Mouse (Mus musculus) embryonic facial prominence, embryonic 11.5 days (tissue): ENCODE results near the gene Man2b1. TPM values are rescaled to one million over a fixed set of nuclear protein-coding genes. Genes with fewer than 3 reads are reported as not detected.
A peak's percentile ranks its signal among the peaks of the same experiment; 100 is the strongest.
"Not testable (repeated sequence)": the region's sequence is repeated elsewhere in the genome, so short reads cannot be mapped to it uniquely, and the experiment has no call there.

Source experiments
- ATAC-seq: fragments of 200-750 bp; cut with Nextera tagmentation; replicated peaks from 2 replicates; pipeline ENCODE4 v1.8.0; 2017; ENCODE audit warnings: low read depth; ENCODE audit not compliant: insufficient number of reproducible peaks, low FRiP score, low TSS enrichment
- DNase-seq: peaks from one replicate; pipeline ENCODE4 v3.0.0-alpha.2; 2015; ENCODE audit warnings: low spot score
- H3K27ac ChIP-seq: fragments of 300-500 bp; sonication (generic); replicated peaks from 2 replicates; pipeline ENCODE4 v1.5.1; 2014; ENCODE audit warnings: mild to moderate bottlenecking, low read depth, low read length, control low read depth
- H3K27me3 ChIP-seq: fragments of 300-500 bp; sonication (generic); 2 replicates; pipeline ENCODE4 v1.6.1; 2014; ENCODE audit warnings: mild to moderate bottlenecking, low read length, moderate library complexity, mixed read lengths; ENCODE audit not compliant: control insufficient read depth, insufficient read depth
- H3K36me3 ChIP-seq: fragments of 300-500 bp; sonication (generic); replicated peaks from 2 replicates; pipeline ENCODE4 v1.6.1; 2014; ENCODE audit warnings: low read depth, mild to moderate bottlenecking, low read length, moderate library complexity, mixed read lengths; ENCODE audit not compliant: control insufficient read depth, insufficient read depth
- H3K4me1 ChIP-seq: fragments of 300-500 bp; sonication (generic); 2 replicates; pipeline ENCODE4 v1.6.1; 2014; ENCODE audit warnings: low read length, mixed read lengths; ENCODE audit not compliant: control insufficient read depth, insufficient read depth
- H3K4me2 ChIP-seq: fragments of 300-500 bp; sonication (generic); 2 replicates; pipeline ENCODE4 v1.6.1; 2014; ENCODE audit warnings: low read depth, mild to moderate bottlenecking, control low read depth, low read length, moderate library complexity
- H3K4me3 ChIP-seq: fragments of 300-500 bp; sonication (generic); 2 replicates; pipeline ENCODE4 v1.5.1; 2014; ENCODE audit warnings: low read depth, low read length, control low read depth
- H3K9ac ChIP-seq: fragments of 300-500 bp; sonication (generic); replicated peaks from 2 replicates; pipeline ENCODE4 v1.6.1; 2014; ENCODE audit warnings: mild to moderate bottlenecking, control low read depth, low read length
- H3K9me3 ChIP-seq: fragments of 300-500 bp; sonication (generic); replicated peaks from 2 replicates; pipeline ENCODE4 v1.6.1; 2016; ENCODE audit warnings: mild to moderate bottlenecking, low read length, inconsistent platforms, mixed read lengths; ENCODE audit not compliant: control insufficient read depth
- WGBS: fragments of 180-500 bp; shearing (Covaris S2); extraction: QIAGEN DNeasy Blood & Tissue Kit; methylation state at CpG from one replicate; pipeline ENCODE4 v1.1.7; 2014; 5-methylcytosine and 5-hydroxymethylcytosine counted together
- polyA plus RNA-seq: library from polyadenylated mRNA; unstranded; fragments of >200 nt; fragmentation: Nextera tagmentation; extraction: Ambion mirVana; gene quantifications from 2 replicates; pipeline ENCODE4 v1.2.1, GENCODE M21; 2014

The Man2b1 gene
- polyA plus RNA-seq, 1 experiment from 2014 or later = 19.5 TPM

DNA sequence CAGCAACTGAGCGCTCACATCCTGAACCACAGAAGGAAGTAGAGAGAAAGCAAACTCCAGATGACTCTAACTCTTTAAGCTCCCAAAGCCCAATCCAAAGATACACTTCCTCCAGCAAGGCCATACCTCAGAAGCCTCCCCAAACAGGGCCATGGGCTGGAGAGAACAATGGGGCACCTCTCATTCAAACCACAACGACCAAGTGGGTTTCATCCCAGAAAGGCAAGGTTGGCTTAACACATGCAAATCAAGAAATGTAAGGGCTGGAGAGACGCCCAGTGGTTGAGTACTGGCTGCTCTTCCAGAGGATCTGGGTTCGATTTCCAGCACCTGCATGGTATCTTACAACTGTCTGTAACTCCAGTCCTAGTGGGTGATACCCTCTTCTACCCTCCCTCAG is 32.4 kb downstream of the Man2b1 start:
- WGBS = 74% methylated on average over 4 of the region's 4 CpGs

DNA sequence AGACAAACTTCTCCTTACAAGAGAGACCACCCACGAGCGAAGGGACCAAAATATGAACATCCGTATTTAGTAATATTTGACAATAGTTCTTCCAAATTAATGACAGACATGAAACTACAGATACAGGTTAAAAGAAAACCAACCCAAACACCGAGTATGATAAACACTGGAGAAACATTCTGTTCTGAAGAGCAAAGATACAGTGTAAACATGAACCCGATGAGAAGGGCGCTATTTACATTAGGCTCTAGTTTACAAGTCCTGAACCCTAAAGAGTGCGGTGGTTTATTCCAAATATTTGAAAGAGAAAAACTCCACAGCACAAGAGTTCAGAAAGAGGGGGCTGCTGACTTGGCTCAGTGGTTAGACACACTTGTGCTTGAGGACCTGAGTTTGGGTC is 33.9 kb downstream of the Man2b1 start:
- Histone ChIP-seq H3K27me3 (no peaks in the 10 kb centered on the region), H3K4me2 (no peak overlapping the region), H3K9ac (no peak overlapping the region), H3K27ac (no peak overlapping the region), H3K4me3 (no peak overlapping the region), H3K9me3 (no peaks in the 10 kb centered on the region), H3K4me1 (no peaks in the 10 kb centered on the region), H3K36me3 (no peaks in the 10 kb centered on the region)
- DNase-seq (no peak), ATAC-seq (no peak)
- 89% methylated on average over 7 of the region's 7 CpGs for WGBS

More for the DNA sequence above, 32.4 kb downstream of the Man2b1 start:
- Histone ChIP-seq H3K9me3 (no peaks in the 10 kb centered on the region), H3K27me3 (no peaks in the 10 kb centered on the region), H3K27ac (no peak overlapping the region), H3K4me2 (no peak overlapping the region), H3K36me3 (no peaks in the 10 kb centered on the region; the same call in 1 of the 2 replicates), H3K4me1 (no peaks in the 10 kb centered on the region), H3K9ac (no peak overlapping the region), H3K4me3 (no peak overlapping the region)
- ATAC-seq (no peak), DNase-seq (no peak)

DNA sequence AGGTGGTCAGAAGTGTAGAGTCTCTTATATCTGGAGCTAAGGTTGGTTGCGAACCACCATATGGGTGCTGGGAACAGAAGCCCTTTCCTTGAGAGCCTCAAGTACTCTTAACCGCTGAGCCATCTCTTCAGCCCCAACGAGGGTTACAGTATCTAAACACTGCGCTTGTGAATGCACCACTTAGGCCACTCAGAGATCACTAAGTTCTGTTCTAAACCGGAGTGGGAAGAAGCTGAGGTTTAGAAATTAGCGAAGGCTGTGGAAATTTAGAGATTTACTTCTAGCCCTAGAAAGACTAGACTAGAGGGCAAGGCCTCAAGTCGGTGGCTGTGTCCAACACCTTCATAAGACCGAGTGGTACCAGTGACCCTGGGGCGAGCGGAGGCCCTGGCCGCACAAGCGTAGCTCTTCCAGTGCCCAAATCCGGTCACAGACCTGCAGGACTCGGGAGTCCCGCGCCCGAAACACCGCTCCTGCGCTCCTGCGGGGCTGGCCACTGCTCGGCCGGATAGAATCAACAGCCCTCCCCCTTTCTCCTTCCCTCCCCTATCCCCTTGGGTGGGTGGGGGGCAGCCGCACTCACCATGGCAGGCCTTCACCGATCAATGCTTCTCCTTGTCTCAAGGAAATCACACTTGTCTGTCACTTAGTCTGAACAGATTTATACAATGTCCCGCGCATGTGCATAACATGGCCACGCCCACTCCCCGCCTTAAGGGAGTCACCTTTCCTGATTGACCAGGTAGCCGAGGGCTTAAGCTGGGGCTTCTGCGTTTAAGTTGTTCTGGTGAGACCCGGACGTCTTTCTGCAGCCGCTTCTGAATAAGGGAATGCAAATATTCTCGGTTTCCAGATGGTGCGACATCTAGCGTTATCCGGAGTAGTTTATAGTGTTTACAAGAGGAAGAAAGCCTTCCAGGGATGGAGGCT is 36.2 kb downstream of the Man2b1 start:
- 6% methylated on average over 37 of the region's 37 CpGs for WGBS
- DNase-seq (peak; percentile 93), ATAC-seq (peak; percentile 87)
- Histone ChIP-seq H3K27ac (no peak overlapping the region), H3K27me3 (no peaks in the 10 kb centered on the region), H3K4me3 (peak overlapping the region; percentile 38), H3K4me1 (no peaks in the 10 kb centered on the region), H3K9ac (peak overlapping the region; percentile 63), H3K9me3 (no peaks in the 10 kb centered on the region), H3K36me3 (no peaks in the 10 kb centered on the region), H3K4me2 (peak overlapping the region; percentile 61)

DNA sequence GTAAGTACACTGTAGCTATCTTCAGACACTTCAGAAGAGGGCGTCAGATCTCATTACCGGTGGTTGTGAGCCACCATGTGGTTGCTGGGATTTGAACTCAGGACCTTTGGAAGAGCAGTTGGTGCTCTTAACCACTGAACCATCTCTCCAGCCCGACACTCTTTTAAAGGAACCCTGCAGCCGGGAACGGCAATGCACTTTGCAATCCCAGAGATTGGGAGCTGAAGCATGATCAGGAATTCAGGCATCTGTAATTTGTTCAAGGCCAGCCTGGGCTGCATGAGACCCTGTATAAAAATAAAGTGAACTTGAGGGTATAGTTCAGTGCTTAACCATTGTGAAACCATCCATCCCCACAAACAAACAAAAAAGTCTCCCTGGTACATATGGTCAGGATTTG is 37.2 kb downstream of the Man2b1 start:
- H3K4me2 ChIP-seq, H3K9me3 ChIP-seq, H3K27me3 ChIP-seq, H3K4me1 ChIP-seq, H3K27ac ChIP-seq, ATAC-seq, H3K4me3 ChIP-seq, H3K36me3 ChIP-seq, H3K9ac ChIP-seq, DNase-seq: not testable (repeated sequence)
- 86% methylated on average over 5 of the region's 5 CpGs for WGBS

DNA sequence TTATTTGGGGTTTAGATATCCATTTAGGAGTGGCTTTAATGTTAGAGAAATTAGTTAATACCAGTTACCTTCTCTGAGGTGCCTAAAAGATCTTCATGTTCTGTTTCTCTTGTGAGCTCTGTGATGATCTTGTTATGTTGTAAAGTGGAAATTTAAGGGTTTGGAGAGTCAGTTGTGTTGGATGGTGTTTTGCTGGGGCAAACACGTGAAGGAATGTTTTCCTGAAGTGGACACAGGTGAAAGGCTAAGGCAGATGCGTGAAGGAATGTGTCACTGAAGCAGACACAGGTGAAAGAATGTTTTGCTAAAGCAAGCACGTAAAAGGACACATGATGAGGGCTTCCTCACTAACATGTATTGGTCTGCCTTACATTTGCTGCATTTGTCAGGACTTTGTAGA is 39.9 kb downstream of the Man2b1 start, which contains the start of gene Zfp791:
Gene Zfp791, minus strand, starts transcription at position 101 of the 400 bp plus-strand sequence.
- Histone ChIP-seq H3K4me3 (no peak within 1 kb of the TSS), H3K27me3 (no peaks in the 10 kb centered on the region), H3K36me3 (no peaks in the 10 kb centered on the region), H3K27ac (no peak within 1 kb of the TSS), H3K9me3 (no peaks in the 10 kb centered on the region), H3K9ac (no peak within 1 kb of the TSS), H3K4me1 (no peaks in the 10 kb centered on the region), H3K4me2 (no peak within 1 kb of the TSS)
- DNase-seq (no peak), ATAC-seq (no peak)
- 80% methylated on average over 3 of the region's 3 CpGs for WGBS

DNA sequence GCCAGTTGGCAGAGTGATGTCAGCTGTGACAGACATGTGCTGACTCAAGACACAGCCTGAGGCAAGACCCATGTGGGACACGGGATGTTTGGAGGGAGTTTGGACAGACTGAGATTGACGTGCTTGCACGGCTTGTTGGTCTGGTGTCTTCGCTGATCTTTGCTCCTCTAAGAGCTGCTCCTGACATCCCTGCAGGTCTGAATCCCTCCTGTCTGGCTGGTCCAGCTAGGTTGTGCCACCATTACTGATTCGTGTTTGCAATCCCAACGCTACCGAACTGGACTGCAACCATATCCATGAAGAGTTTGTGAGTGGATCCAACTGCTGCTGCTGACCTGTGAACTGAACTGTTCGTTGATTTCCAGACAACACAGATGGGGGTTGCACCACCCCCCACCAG is 40.6 kb downstream of the Man2b1 start:
- WGBS = 89% methylated on average over 8 of the region's 8 CpGs

DNA sequence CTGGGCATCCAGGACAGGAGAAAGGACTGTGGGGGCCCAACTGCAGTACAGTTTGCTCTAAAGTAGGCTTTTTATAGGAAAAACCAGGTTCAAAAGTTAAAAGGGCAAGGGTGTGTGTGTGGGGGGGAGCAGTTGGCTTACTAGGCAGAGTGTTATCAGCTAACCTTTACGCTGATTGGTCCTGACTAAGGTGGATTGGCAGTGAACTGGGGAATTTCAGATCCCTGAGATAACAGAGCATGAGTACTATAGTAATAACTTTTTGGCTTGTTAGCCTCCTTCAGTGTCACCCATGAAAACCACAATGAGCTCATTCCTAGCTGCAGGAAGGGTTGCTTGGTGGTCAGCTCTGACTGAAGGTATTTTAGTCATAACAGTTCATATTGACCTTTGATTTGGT is 49.3 kb downstream of the Man2b1 start:
- Histone ChIP-seq H3K4me3 (no peak overlapping the region), H3K4me1 (no peaks in the 10 kb centered on the region), H3K27me3 (peaks cover 5% of the 10 kb centered on the region; the same call in 1 of the 2 replicates), H3K9me3 (no peaks in the 10 kb centered on the region), H3K4me2 (no peak overlapping the region), H3K36me3 (no peaks in the 10 kb centered on the region), H3K27ac (no peak overlapping the region), H3K9ac (no peak overlapping the region)
- whole genome bisulfite sequencing = 94% methylated on average over 1 of the region's 1 CpGs
- DNase-seq (no peak), ATAC-seq (no peak)

More for the DNA sequence above, 40.6 kb downstream of the Man2b1 start:
- DNase-seq (no peak), ATAC-seq (no peak)
- Histone ChIP-seq H3K27ac (no peak overlapping the region), H3K9me3 (no peaks in the 10 kb centered on the region), H3K36me3 (no peaks in the 10 kb centered on the region), H3K4me1 (no peaks in the 10 kb centered on the region), H3K9ac (no peak overlapping the region), H3K4me2 (no peak overlapping the region), H3K4me3 (no peak overlapping the region), H3K27me3 (no peaks in the 10 kb centered on the region)

DNA sequence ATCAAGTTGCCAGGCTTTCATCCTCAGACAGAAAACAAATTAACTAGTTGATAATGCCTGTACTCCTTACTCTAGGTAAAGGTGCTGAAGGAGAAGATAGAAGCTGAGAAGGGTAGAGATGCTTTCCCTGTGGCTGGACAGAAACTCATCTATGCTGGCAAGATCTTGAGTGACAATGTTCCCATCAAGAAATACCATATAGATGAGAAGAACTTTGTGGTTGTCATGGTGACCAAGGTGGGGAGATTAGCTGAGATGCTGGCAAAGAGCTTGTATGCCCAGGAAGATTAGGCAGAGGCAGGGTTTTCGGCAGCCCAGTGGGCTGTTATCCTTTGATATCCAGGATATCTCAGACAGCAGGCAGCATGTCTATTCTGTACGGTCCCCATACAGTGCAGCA is 52.6 kb downstream of the Man2b1 start:
- not testable (repeated sequence) for DNase-seq

More for the DNA sequence above, 52.6 kb downstream of the Man2b1 start:
- not testable (repeated sequence) for H3K9ac ChIP-seq, H3K4me3 ChIP-seq, H3K4me2 ChIP-seq, H3K9me3 ChIP-seq, H3K4me1 ChIP-seq, H3K27me3 ChIP-seq, H3K27ac ChIP-seq, H3K36me3 ChIP-seq, ATAC-seq
- 92% methylated on average over 2 of the region's 2 CpGs for whole genome bisulfite sequencing
